Mouse (Mus musculus) central nervous system, embryonic 18 days (tissue): ENCODE results near the gene Pin1rt1. TPM values are rescaled to one million over a fixed set of nuclear protein-coding genes. Genes with fewer than 3 reads are reported as not detected.

Experiments
- polyA plus RNA-seq: library from polyadenylated mRNA; depleted of rRNA; stranded (reverse); fragments of >200 nt; gene quantifications from 2 replicates; pipeline ENCODE4 v1.2.3, GENCODE M21; 2012; rRNA removed

Pin1rt1 gene
- polyA plus RNA-seq, result 0.07 TPM in 1 of 2 replicates, not detected in the other

GRCm38 (mm10) chr2:104716279-104716678, at the start of gene Pin1rt1:
TSS of gene Pin1rt1 (minus strand) at chr2:104716379.

GRCm38 (mm10) chr2:104742741-104743064, 26.5 kb upstream of the Pin1rt1 start, which contains the start of gene Depdc7:
TSS of gene Depdc7 (minus strand) at chr2:104742878.

GRCm38 (mm10) chr2:104711585-104712485, 4.3 kb downstream of the Pin1rt1 start, which contains the start of gene Tcp11l1:
TSS of gene Tcp11l1 (minus strand) at chr2:104712169.

Other genes starting within 250 kb of the Pin1rt1 start
- gene Hipk3, start 221.9 kb downstream of the Pin1rt1 start, polyA plus RNA-seq, result 17.9 and 19.4 TPM in 2 replicates
- 56.4 and 58.2 TPM in 2 replicates for gene Cstf3, start 125.9 kb downstream of the Pin1rt1 start, polyA plus RNA-seq
- gene Tcp11l1, start 4.2 kb downstream of the Pin1rt1 start, polyA plus RNA-seq, result 25.7 and 27.9 TPM in 2 replicates
- 1.3 and 1.6 TPM in 2 replicates for gene Depdc7, start 26.5 kb upstream of the Pin1rt1 start, polyA plus RNA-seq
- 13.9 and 15.4 TPM in 2 replicates for gene Qser1, start 100.4 kb upstream of the Pin1rt1 start, polyA plus RNA-seq
- gene Prrg4, start 133.5 kb upstream of the Pin1rt1 start, polyA plus RNA-seq, result 0.33 and 0.63 TPM in 2 replicates
- 4.9 TPM in 2 replicates for gene Ccdc73, start 151.4 kb upstream of the Pin1rt1 start, polyA plus RNA-seq